Mouse (Mus musculus): ENCODE results near the gene Upb1. TPM values are rescaled to one million over a fixed set of nuclear protein-coding genes. Genes with fewer than 3 reads are reported as not detected.

The Upb1 gene
- polyA plus RNA-seq, 2 experiments from 2014 or later = 1.0 TPM; not detected in 1

DNA sequence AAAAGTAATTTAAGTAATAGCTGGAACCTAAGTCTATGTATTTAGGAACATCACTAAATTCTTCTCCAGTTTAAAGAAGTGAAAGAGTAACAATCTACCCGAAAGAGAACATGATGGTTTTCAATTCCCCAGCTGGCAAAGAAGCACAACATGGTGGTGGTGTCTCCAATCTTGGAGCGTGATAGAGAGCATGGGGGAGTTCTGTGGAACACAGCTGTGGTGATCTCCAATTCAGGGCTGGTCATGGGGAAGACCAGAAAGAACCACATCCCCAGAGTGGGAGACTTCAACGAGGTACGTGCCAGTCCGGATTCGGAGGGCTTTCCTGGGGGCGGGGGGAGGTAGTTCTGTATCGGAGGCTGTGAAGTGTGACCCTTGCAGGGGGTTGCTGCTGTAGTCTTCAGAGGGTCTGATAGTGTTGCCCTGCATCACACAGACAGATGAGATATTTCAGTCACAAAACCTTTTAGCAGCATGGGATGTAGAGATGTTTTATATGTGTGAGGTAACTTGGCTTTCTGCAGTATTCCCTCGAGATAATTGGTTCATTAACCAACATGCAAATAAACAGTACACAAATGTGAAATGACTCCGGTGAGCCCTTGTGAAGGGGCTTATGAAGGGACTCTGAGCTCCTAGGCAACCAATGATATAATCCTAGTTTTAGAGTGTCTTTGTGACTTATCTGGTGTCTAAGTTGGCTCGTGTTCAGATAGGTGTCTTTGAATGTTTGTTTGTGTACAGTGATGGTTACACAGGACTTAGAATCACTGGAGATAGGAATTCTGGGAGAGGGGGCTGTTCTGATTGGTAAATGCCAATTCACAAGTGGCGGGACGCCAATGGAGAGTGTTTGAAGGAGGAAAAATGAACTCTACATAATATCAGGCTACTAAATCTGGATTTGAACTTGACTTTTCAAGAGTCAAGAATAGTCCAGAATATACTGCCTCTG, 27.4 kb downstream of the Upb1 start:
- ATAC-seq = no peak

GRCm38 (mm10) chr10:75429004-75429380, 28.1 kb downstream of the Upb1 start:
- ATAC-seq = no peak

GRCm38 (mm10) chr10:75429522-75430146, 28.7 kb downstream of the Upb1 start:
- ATAC-seq = no peak

DNA sequence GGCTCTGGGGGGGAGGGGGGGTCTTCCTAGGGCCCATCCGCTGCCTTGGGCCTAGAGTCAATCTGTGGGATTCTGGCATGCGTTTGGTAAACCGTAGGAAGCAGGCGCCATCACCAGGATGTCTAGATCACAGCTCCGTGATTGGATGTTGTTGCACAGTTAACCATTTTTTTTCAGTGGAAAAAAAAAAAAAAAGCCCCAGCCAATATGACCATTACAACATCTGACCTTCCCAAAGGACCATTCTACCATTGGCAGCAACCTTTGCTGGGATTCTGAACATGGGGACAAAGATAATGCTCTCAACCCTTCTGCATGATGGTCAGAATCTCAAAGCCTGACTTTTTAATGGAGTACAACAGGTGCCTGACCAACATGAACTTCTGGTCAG, 29.2 kb downstream of the Upb1 start:
- ATAC-seq = no peak

GRCm38 (mm10) chr10:75430633-75431032, 29.7 kb downstream of the Upb1 start:
- ATAC-seq = no peak

- ATAC-seq = peak; percentile 33
Measured at GRCm38 (mm10) chr10:75436604-75437217, 35.8 kb downstream of the Upb1 start.

DNA sequence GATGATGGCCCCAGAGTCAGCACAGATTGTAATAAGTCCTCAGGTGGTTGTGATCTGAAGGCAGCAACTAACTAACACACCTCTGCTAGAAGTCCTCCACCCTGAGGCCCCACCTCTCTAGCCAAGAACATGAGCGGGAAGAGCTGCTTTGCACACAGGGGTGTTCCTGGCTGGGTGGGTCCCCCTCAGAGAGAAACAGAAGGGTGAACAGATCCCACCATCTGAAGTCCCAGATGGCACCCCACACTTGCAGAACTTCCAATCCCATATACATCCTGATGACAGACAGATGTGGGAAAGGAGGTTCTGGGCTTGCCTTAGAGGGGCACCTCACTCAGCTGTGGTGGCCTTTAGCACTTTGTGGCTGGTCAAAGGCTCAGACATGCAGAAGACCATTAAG, 36.4 kb downstream of the Upb1 start:
- ATAC-seq = no peak

DNA sequence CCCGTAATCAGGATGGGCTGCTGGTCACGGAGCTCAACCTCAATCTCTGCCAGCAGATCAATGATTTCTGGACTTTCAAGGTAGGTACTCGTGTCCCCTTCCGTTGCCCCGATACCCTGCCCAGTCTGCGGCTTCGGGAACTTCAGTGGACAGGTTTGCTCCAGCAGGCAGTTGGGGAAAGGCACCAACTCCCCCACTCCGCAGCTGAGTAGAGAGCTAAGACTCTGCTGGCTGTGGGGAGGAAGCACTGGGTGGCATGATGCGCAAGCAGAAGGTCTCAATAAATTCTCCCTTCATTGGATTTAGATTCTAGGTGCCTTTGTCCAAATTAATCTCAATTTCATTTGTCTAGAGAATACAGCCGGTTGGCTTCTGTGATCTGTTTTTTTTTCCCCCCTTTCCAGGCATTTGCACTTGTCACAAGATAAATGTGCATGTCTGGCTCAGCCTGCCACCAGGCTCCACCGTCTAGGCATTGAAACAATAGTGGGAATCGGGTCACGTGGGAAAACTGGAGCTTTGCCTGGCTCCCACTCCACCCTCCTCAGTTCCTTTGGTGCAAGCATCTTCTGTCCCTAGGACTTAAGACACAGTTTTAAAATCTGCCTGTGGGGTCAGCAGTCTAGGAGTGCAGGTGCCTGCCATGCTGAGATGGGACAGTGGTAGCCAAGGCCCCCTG, 37.4 kb downstream of the Upb1 start:
- no peak for ATAC-seq

GRCm38 (mm10) chr10:75439211-75439811, 38.4 kb downstream of the Upb1 start:
- no peak for ATAC-seq

DNA sequence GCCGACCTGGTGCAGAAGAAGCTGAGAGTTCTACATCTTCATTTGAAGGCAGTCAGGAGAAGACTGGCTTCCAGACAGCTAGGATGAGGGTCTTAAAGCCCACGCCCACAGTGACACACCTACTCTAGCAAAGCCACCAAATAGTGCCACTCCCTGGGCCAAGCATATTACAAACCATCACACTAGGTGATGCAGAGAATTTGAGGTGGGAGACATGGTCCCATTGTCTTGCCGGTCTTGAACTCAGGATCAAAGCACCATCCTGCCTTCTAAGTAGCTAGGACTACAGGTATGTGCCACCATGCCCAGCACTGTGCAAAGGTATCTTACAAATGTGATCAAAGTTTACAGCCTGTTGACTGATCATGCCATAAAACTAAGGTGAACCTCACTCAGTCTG, 39.8 kb downstream of the Upb1 start:
- ATAC-seq = no peak

GRCm38 (mm10) chr10:75441800-75442199, 40.9 kb downstream of the Upb1 start:
- ATAC-seq = no peak

DNA sequence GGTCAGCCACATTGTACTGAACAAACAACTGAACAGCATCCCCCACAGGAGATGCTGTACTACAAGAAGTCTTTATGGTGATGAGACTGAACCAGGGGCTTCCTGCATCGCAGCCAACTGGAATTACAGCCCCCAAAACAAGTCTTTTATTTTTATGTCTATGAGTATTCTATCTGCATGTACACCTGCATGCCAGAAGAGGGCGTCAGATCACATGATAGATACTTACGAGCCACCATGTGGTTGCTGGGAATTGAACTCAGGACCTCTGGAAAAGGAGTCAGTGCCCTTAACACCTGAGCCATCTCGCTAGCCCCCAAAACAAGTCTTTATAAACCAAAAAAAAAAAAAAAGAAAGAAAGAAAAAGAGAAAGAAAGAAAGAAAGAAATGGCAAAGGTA, 42.1 kb downstream of the Upb1 start:
- ATAC-seq = no peak

DNA sequence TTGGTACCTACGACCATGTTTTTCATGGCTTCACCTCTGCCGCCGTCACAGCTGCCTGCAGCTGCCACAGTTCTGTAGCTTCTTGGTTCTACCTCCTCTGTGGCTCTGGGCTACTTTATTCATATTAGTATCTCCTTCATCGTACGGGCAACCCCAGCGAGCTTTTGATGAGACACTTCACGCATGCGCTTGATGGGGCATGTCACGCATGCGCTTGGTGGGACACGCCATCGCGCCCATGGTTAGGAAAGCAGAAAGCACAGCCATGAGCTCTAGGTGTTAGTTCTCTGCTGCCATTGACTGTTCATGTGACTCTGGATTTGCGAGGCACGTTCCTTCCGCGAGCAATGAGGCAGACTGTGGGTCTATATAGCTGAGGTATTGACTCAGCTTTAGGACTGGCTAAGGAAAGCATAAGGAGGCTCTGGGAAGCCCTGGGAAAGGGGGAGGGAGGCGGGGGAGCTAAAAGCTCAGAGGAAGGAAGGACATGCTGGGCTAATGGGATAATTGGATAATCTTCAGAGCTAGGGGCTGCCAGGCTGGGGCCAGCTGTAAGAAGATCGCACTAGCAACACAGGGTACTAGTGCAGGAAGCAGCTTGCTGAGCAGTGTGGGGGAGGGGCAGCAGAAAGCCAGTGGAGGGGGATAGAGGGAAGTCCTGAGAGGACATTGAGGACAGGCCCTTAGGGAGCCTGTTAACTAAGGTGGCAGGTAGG, 43.4 kb downstream of the Upb1 start:
- no peak for ATAC-seq

- ATAC-seq = no peak
Measured at GRCm38 (mm10) chr10:75445030-75445429, 44.1 kb downstream of the Upb1 start.

- peak; percentile 84 for ATAC-seq
Measured at GRCm38 (mm10) chr10:75446501-75447083, 45.7 kb downstream of the Upb1 start.

GRCm38 (mm10) chr10:75447489-75447888, 46.6 kb downstream of the Upb1 start:
- no peak for ATAC-seq

DNA sequence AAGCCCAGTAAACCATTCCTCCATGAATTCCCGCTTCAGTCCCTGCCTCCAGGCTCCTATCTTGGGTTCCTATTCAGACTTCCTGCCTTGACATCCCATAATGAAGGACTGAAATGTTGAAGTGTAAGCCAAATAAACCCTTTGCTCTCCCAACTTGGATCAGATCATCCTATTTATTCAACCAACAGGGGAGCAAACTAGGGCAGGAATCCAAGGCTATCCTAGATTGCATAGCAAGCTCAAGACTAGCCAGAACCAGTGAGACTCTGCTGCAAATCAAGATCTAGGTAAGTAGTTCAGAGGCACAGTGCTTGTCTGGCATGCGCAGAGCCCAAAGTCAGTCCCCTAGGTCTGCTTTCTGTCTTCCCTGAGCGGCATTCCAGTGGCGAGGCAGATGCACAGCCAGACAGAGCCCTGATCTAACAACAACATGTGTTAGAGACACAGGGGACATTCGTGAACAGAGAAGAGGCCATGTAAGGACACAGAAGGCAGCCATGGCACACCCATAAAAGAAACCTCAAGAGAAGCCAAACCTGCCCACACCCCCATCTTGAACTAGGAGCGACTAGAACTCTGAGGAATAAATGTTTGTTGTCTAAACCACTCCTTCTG, 48.0 kb downstream of the Upb1 start:
- no peak for ATAC-seq

- ATAC-seq = no peak
Measured at GRCm38 (mm10) chr10:75450331-75450730, 49.4 kb downstream of the Upb1 start.

DNA sequence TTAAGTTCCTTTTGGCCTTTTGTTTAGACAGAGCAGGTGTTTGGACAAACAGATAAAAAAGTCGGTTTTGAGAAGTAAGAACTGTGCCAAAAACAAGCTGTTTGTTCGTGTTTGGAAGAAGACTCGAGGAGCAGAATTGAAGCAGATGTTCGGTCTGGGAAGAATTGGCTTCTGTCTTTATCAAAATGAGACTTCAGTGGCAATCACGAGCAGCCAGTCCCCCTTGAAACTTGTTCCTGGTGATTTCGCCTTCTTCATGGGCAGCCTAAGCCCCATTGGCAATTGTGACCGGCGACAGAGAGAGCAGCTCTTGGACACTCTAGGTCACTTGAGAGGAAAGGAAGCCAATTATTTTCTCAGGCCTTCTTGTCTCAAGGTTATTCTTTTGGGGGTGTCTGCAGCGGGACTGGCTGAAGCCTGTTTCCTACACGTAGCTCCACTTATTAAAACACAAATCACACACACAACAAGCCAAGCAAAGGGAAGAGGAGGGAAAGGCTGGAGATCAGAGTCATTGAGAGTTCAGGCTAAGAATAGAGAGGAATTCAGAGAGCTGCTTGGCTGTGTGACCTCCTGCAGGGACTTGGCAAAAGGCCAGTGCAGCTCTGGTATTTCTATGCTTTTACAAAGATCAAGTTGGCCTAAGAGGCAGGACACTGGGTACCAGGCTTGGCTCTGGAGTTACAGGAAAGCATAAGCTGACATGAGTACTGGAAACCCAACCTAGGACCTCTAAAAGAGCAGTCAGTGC, 50.3 kb downstream of the Upb1 start:
- no peak for ATAC-seq
